Mouse (Mus musculus) liver, adult 2 months (tissue): Measurements from ENCODE around the gene Lrig3. TPM values are rescaled to one million over a fixed set of nuclear protein-coding genes. Genes with fewer than 3 reads are reported as not detected.
A peak's percentile ranks its signal among the peaks of the same experiment; 100 is the strongest.

Experiments used
- DNase-seq: peaks from one replicate; pipeline ENCODE4 v3.0.0-alpha.2; 2011; ENCODE audit warnings: low read depth, low spot score; ENCODE audit errors: extremely low read depth
- H3K27ac ChIP-seq: fragments of 200-500 bp; replicated peaks from 2 replicates; pipeline ENCODE4 v1.5.1; 2012; ENCODE audit warnings: low read depth, mild to moderate bottlenecking, control low read depth, inconsistent platforms, low read length; ENCODE audit not compliant: insufficient read depth
- H3K27me3 ChIP-seq: fragments of 200-500 bp; 2 replicates; pipeline ENCODE4 v1.6.1; 2012; ENCODE audit warnings: mild to moderate bottlenecking, moderate library complexity, low read length, inconsistent platforms; ENCODE audit not compliant: control insufficient read depth, insufficient read depth
- H3K36me3 ChIP-seq: fragments of 200-500 bp; 2 replicates; pipeline ENCODE4 v1.6.1; 2012; ENCODE audit warnings: low read length, inconsistent platforms; ENCODE audit not compliant: control insufficient read depth, insufficient read depth
- H3K4me1 ChIP-seq: fragments of 200-500 bp; 2 replicates; pipeline ENCODE4 v1.6.1; 2011; ENCODE audit warnings: low read length; ENCODE audit not compliant: control insufficient read depth, insufficient read depth
- H3K4me3 ChIP-seq: fragments of 200-500 bp; 2 replicates; pipeline ENCODE4 v1.5.1; 2011; ENCODE audit warnings: low read depth, mild to moderate bottlenecking, control low read depth, low read length, moderate library complexity; ENCODE audit not compliant: insufficient read depth
- H3K79me2 ChIP-seq: fragments of 200-500 bp; 2 replicates; pipeline ENCODE4 v1.6.1; 2012; ENCODE audit warnings: inconsistent platforms, mild to moderate bottlenecking, low read length, moderate library complexity; ENCODE audit not compliant: control insufficient read depth, insufficient read depth
- H3K9ac ChIP-seq: fragments of 200-500 bp; 2 replicates; pipeline ENCODE4 v1.6.1; 2012; ENCODE audit warnings: low read depth, mild to moderate bottlenecking, control low read depth, inconsistent platforms, low read length
- CTCF ChIP-seq: fragments of 200-500 bp; IDR thresholded peaks from 2 replicates; pipeline ENCODE4 v1.5.1; 2011; ENCODE audit warnings: low read depth, low read length, control low read depth
- POLR2A ChIP-seq: fragments of 200-500 bp; IDR thresholded peaks from 2 replicates; pipeline ENCODE4 v1.6.1; 2011; ENCODE audit warnings: low read length, control low read depth; ENCODE audit not compliant: insufficient read depth; ENCODE audit errors: extremely low read depth
- WGBS: fragments of 180-500 bp; shearing (Covaris S2); methylation state at CpG from one replicate; pipeline ENCODE4 v1.1.7; 2018; 5-methylcytosine and 5-hydroxymethylcytosine counted together
- polyA plus RNA-seq: library from polyadenylated mRNA; depleted of rRNA; stranded (reverse); fragments of >200 nt; gene quantifications from 2 replicates; pipeline ENCODE4 v1.2.3, GENCODE M21; 2012; rRNA removed
- total RNA-seq: library from RNA; depleted of rRNA; stranded (reverse); fragments of >200 nt; gene quantifications from 2 replicates; pipeline ENCODE4 v1.2.3, GENCODE M21; 2014; rRNA removed

The Lrig3 gene
- total RNA-seq (8.9 and 10.7 TPM in 2 replicates), polyA plus RNA-seq (3.7 and 4.2 TPM in 2 replicates)

- Histone ChIP-seq H3K36me3 (no peaks in the 10 kb centered on the region), H3K4me1 (peaks cover 19% of the 10 kb centered on the region), H3K79me2 (peaks cover 12% of the 10 kb centered on the region; the same call in 1 of the 2 replicates), H3K9ac (peak within 1 kb of the TSS; percentile 99), H3K4me3 (peak within 1 kb of the TSS; percentile 95), H3K27me3 (no peaks in the 10 kb centered on the region), H3K27ac (peak within 1 kb of the TSS; percentile 93)
- peak; percentile 70 for DNase-seq
- under 1% methylated on average over 62 of the region's 62 CpGs for WGBS
- TF ChIP-seq POLR2A (peak; percentile 82), CTCF (no peak)
These were observed at the start of gene Lrig3 for GRCm38 (mm10) chr10:125965968-125966480. Gene Lrig3 (plus strand): TSS chr10:125966168.

DNA sequence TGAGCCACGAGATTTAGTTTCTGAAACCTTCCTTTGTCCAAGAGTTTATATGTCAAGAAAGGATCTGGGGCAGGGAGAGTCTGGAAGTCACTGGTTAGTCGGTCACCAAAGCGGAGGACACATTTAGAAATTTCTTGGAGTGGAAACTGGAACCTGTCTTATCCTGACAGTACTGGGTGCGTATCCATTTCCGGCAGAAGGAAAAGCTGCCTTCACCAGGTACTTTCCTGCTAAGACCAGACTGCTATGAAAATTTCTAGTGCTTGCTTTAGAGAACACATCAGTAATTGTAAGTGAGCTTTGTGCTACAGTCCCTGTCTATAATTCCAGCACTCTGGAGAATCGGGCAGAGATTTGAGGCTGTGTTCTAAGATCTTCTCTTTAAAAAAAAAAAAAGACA, 49.2 kb upstream of the Lrig3 start:
- H3K9ac ChIP-seq: no peak overlapping the region
- no peaks in the 10 kb centered on the region for H3K4me1 ChIP-seq
- DNase-seq: no peak
- TF ChIP-seq POLR2A: no peak
- no peak for TF ChIP-seq CTCF
- no peak overlapping the region for H3K4me3 ChIP-seq
- WGBS: 77% methylated on average over 6 of the region's 6 CpGs
- no peaks in the 10 kb centered on the region for H3K27me3 ChIP-seq
- no peaks in the 10 kb centered on the region for H3K79me2 ChIP-seq
- H3K27ac ChIP-seq: no peak overlapping the region
- no peaks in the 10 kb centered on the region for H3K36me3 ChIP-seq

DNA sequence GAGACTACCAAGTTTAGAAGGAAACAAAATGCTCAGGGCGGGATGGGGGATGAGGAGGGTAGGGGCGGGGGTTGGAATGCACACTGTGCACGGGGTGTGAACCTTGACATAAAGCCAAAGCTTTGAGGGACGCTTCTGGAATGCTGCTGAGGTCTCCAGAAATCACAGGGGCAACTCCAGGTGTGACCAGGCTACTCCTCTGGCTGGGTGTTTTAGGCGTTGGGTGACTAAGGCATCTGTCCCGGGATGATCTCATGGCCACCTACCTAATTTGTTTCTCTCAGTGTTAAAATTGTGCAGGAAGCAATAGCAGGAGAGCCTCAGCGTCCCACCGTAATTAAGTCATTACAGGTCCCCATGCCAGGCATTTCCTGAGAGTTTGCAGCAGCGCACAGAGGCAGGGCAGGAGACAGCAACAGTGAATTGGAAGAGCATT, 48.5 kb upstream of the Lrig3 start:
- no peaks in the 10 kb centered on the region for H3K4me1 ChIP-seq
- no peaks in the 10 kb centered on the region for H3K79me2 ChIP-seq
- H3K4me3 ChIP-seq: no peak overlapping the region
- no peak overlapping the region for H3K9ac ChIP-seq
- 36% methylated on average over 9 of the region's 9 CpGs for WGBS
- H3K27me3 ChIP-seq: no peaks in the 10 kb centered on the region
- no peak overlapping the region for H3K27ac ChIP-seq
- no peaks in the 10 kb centered on the region for H3K36me3 ChIP-seq
- DNase-seq: no peak
- no peak for TF ChIP-seq POLR2A
- no peak for TF ChIP-seq CTCF

DNA sequence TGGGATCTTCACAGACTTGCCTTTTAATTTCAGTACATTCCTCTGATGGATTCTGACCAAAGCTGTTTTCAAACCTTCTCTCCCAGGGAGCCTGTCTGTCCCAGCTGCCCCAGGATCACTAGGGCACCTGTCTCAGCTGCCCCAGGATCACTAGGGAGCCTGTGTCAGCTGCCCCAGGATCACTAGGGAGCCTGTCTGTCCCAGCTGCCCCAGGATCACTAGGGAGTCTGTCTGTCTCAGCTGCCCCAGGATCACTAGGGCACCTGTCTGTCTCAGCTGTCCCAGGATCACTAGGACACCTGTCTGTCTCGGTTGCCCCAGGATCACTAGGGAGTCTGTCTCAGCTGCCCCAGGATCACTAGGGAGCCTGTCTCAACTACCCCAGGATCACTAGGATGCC, 47.0 kb upstream of the Lrig3 start:
- Histone ChIP-seq H3K9ac (no peak overlapping the region), H3K27me3 (no peaks in the 10 kb centered on the region), H3K27ac (no peak overlapping the region), H3K4me3 (no peak overlapping the region), H3K4me1 (no peaks in the 10 kb centered on the region), H3K36me3 (no peaks in the 10 kb centered on the region), H3K79me2 (no peaks in the 10 kb centered on the region)
- DNase-seq: no peak
- TF ChIP-seq POLR2A: no peak
- 93% methylated on average over 1 of the region's 1 CpGs for WGBS

- H3K4me1 ChIP-seq: no peaks in the 10 kb centered on the region
- DNase-seq: no peak
- H3K4me3 ChIP-seq: no peak overlapping the region
- no peak overlapping the region for H3K27ac ChIP-seq
- TF ChIP-seq CTCF: no peak
- TF ChIP-seq POLR2A: no peak
- no peaks in the 10 kb centered on the region for H3K27me3 ChIP-seq
- 50% methylated on average over 6 of the region's 6 CpGs for WGBS
- H3K79me2 ChIP-seq: no peaks in the 10 kb centered on the region
- no peaks in the 10 kb centered on the region for H3K36me3 ChIP-seq
- H3K9ac ChIP-seq: no peak overlapping the region
These were observed 44.1 kb upstream of the Lrig3 start for GRCm38 (mm10) chr10:125921654-125922446.

DNA sequence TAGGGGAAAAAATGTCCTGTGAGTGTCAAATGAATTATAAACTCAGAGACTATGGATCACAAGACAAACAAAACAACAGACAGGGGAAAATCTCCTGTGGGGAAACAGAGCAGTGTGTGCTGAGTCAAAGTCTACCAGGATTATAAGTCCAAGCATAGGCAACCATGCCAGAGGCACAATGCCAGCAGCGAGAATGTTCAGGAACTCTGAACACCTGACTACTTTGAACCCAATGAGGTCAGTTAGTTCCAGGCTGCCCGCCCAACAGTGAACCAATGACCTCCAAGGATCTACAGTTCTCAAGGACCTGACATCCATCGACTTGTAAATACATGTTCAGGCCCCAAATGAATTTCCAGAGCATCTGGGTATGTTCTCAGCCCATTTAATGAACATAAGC, 36.0 kb upstream of the Lrig3 start:
- no peaks in the 10 kb centered on the region for H3K27me3 ChIP-seq
- DNase-seq: peak; percentile 97

More for the DNA sequence above, 36.0 kb upstream of the Lrig3 start:
- TF ChIP-seq POLR2A: no peak
- no peak for TF ChIP-seq CTCF
- H3K9ac ChIP-seq: no peak overlapping the region
- H3K36me3 ChIP-seq: no peaks in the 10 kb centered on the region
- no peaks in the 10 kb centered on the region for H3K79me2 ChIP-seq
- H3K27ac ChIP-seq: no peak overlapping the region; the same call in 1 of the 2 replicates
- 31% methylated on average over 3 of the region's 3 CpGs for WGBS
- no peak overlapping the region for H3K4me3 ChIP-seq
- no peaks in the 10 kb centered on the region; the same call in 1 of the 2 replicates for H3K4me1 ChIP-seq
